Mouse (Mus musculus) hindbrain, embryonic 16.5 days (tissue): ENCODE measurements around the gene Frat2. TPM values are rescaled to one million over a fixed set of nuclear protein-coding genes. Genes with fewer than 3 reads are reported as not detected.
A peak's percentile ranks its signal among the peaks of the same experiment; 100 is the strongest.

ENCODE experiments used
- ATAC-seq: fragments of 200-750 bp; cut with Nextera tagmentation; 2 replicates; pipeline ENCODE4 v1.8.0; 2017; ENCODE audit warnings: moderate TSS enrichment, moderate library complexity
- H3K27ac ChIP-seq: fragments of 300-500 bp; sonication (generic); 2 replicates; pipeline ENCODE4 v1.5.1; 2014; ENCODE audit warnings: low read depth, mild to moderate bottlenecking, control low read depth, low read length, moderate library complexity
- H3K27me3 ChIP-seq: fragments of 300-500 bp; sonication (generic); replicated peaks from 2 replicates; pipeline ENCODE4 v1.6.1; 2014; ENCODE audit warnings: low read length; ENCODE audit not compliant: control insufficient read depth, insufficient read depth
- H3K36me3 ChIP-seq: fragments of 300-500 bp; sonication (generic); 2 replicates; pipeline ENCODE4 v1.6.1; 2014; ENCODE audit warnings: mild to moderate bottlenecking, low read length, moderate library complexity, mixed read lengths; ENCODE audit not compliant: control insufficient read depth, insufficient read depth
- H3K4me1 ChIP-seq: fragments of 300-500 bp; sonication (generic); 2 replicates; pipeline ENCODE4 v1.6.1; 2014; ENCODE audit warnings: low read depth, low read length; ENCODE audit not compliant: control insufficient read depth, insufficient read depth
- H3K4me2 ChIP-seq: fragments of 300-500 bp; sonication (generic); 2 replicates; pipeline ENCODE4 v1.6.1; 2014; ENCODE audit warnings: mild to moderate bottlenecking, low read length, control low read depth, moderate library complexity
- H3K4me3 ChIP-seq: fragments of 300-500 bp; sonication (generic); 2 replicates; pipeline ENCODE4 v1.5.1; 2014; ENCODE audit warnings: mild to moderate bottlenecking, low read length, control low read depth, moderate library complexity
- H3K9ac ChIP-seq: fragments of 300-500 bp; sonication (generic); 2 replicates; pipeline ENCODE4 v1.6.1; 2014; ENCODE audit warnings: low read depth, mild to moderate bottlenecking, control low read depth, low read length, moderate library complexity
- H3K9me3 ChIP-seq: fragments of 300-500 bp; sonication (generic); 2 replicates; pipeline ENCODE4 v1.6.1; 2014; ENCODE audit warnings: mild to moderate bottlenecking, low read length, moderate library complexity; ENCODE audit not compliant: control insufficient read depth
- WGBS: fragments of 180-500 bp; shearing (Covaris S2); extraction: QIAGEN DNeasy Blood & Tissue Kit; methylation state at CpG from one replicate; pipeline ENCODE4 v1.1.7; 2014; 5-methylcytosine and 5-hydroxymethylcytosine counted together
- polyA plus RNA-seq: library from polyadenylated mRNA; unstranded; fragments of >200 nt; fragmentation: Nextera tagmentation; extraction: Ambion mirVana; gene quantifications from 2 replicates; pipeline ENCODE4 v1.2.1, GENCODE M21; 2015

The Frat2 gene
- polyA plus RNA-seq, 1 experiment from 2014 or later, result 4.3 TPM

- peaks cover 21% of the 10 kb centered on the region for H3K4me1 ChIP-seq
- H3K27me3 ChIP-seq, result no peaks in the 10 kb centered on the region
- peak; percentile 4 for ATAC-seq
- H3K4me2 ChIP-seq, result peak overlapping the region; percentile 70
- H3K36me3 ChIP-seq, result no peaks in the 10 kb centered on the region
- peak overlapping the region; percentile 78 for H3K9ac ChIP-seq
- H3K27ac ChIP-seq, result peak overlapping the region; percentile 93
- no peaks in the 10 kb centered on the region for H3K9me3 ChIP-seq
- peak overlapping the region; percentile 87 for H3K4me3 ChIP-seq
- WGBS, result 0% methylated on average over 39 of the region's 64 CpGs
Measured at GRCm38 (mm10) chr19:41847091-41847581, 796 bp downstream of the Frat2 start.

GRCm38 (mm10) chr19:41846366-41847090 is 1.4 kb downstream of the Frat2 start:
- peak overlapping the region; percentile 78 for H3K9ac ChIP-seq
- no peaks in the 10 kb centered on the region for H3K9me3 ChIP-seq
- peak overlapping the region; percentile 70 for H3K4me2 ChIP-seq
- peak overlapping the region; percentile 93; the same call in 1 of the 2 replicates for H3K27ac ChIP-seq
- no peaks in the 10 kb centered on the region for H3K36me3 ChIP-seq
- peak overlapping the region; percentile 87 for H3K4me3 ChIP-seq
- no peaks in the 10 kb centered on the region for H3K27me3 ChIP-seq
- peaks cover 21% of the 10 kb centered on the region for H3K4me1 ChIP-seq
- no peak for ATAC-seq
- 7% methylated on average over 21 of the region's 21 CpGs for WGBS

- Histone ChIP-seq H3K27ac (no peak overlapping the region), H3K27me3 (no peaks in the 10 kb centered on the region), H3K4me3 (no peak overlapping the region), H3K9ac (no peak overlapping the region), H3K36me3 (no peaks in the 10 kb centered on the region), H3K4me1 (peaks cover 12% of the 10 kb centered on the region), H3K9me3 (no peaks in the 10 kb centered on the region), H3K4me2 (no peak overlapping the region)
- 89% methylated on average over 6 of the region's 6 CpGs for WGBS
- no peak for ATAC-seq
Measured at GRCm38 (mm10) chr19:41844345-41844744, 3.6 kb downstream of the Frat2 start.

GRCm38 (mm10) chr19:41842706-41843105 is 5.2 kb downstream of the Frat2 start:
- Histone ChIP-seq H3K4me2 (no peak overlapping the region), H3K4me1 (peaks cover 12% of the 10 kb centered on the region), H3K27ac (no peak overlapping the region), H3K9me3 (no peaks in the 10 kb centered on the region), H3K36me3 (no peaks in the 10 kb centered on the region), H3K9ac (no peak overlapping the region), H3K4me3 (no peak overlapping the region), H3K27me3 (no peaks in the 10 kb centered on the region)
- ATAC-seq, result no peak
- WGBS, result 89% methylated on average over 4 of the region's 4 CpGs

GRCm38 (mm10) chr19:41842196-41842595 is 5.7 kb downstream of the Frat2 start:
- WGBS, result 82% methylated on average over 4 of the region's 4 CpGs
- no peaks in the 10 kb centered on the region for H3K27me3 ChIP-seq
- H3K36me3 ChIP-seq, result no peaks in the 10 kb centered on the region
- no peak overlapping the region for H3K4me2 ChIP-seq
- H3K4me3 ChIP-seq, result no peak overlapping the region
- ATAC-seq, result no peak
- H3K9me3 ChIP-seq, result no peaks in the 10 kb centered on the region
- H3K27ac ChIP-seq, result no peak overlapping the region
- H3K4me1 ChIP-seq, result peaks cover 12% of the 10 kb centered on the region
- H3K9ac ChIP-seq, result no peak overlapping the region

DNA sequence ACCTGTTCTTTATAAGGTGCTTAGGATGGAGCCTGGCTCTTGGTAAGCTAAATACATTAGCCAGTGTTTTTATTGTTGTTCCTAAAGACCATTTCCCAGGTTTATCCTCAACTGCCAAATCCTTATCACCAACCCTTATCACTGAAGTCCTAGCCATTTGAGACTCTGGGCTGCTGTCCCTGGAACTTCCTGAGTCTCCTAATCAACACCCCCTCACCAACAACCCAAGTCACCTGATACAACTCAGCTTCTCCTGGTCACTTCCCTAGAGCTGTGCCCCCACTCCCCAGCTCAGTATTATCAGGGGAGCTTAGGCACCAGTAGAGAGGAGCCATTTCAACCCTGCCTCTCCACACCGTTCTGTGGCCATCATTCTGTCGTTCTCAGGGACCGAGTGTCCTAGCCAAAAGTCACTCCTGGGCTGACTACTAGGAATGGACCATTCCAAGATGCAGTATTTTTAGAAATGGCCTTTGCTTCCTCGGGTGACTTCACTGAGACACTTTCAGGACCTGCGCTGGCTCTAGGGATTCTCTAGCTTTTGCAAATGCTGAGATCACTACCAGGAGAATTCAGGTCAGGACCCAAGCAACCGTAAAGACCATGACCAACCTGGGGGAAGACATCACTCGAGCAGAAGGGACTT is 6.7 kb downstream of the Frat2 start:
- WGBS, result 85% methylated on average over 7 of the region's 7 CpGs

DNA sequence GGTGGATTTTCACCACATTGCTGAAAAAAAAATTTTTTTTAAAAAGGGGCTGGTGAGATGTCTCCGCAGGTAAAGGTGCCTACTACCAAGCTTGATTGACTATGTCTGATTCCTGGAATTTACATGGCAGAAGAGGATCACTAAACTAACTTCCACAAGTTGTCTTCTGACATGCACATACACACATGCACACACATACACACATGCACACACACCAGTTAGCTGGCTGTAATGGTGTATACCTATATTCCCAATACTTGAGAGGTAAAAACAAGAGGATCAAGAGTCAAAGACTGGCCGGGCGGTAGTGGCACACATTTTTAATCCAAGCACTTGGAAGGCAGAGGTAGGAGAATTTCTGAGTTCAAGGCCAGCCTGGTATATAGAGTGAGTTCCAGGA is 8.2 kb downstream of the Frat2 start:
- Histone ChIP-seq H3K36me3 (no peaks in the 10 kb centered on the region), H3K9ac (no peak overlapping the region), H3K4me2 (no peak overlapping the region), H3K27ac (no peak overlapping the region), H3K4me1 (peaks cover 9% of the 10 kb centered on the region), H3K4me3 (no peak overlapping the region), H3K27me3 (no peaks in the 10 kb centered on the region), H3K9me3 (no peaks in the 10 kb centered on the region)
- ATAC-seq, result no peak
- WGBS, result 99% methylated on average over 3 of the region's 3 CpGs

More for the DNA sequence above, 6.7 kb downstream of the Frat2 start:
- Histone ChIP-seq H3K4me3 (no peak overlapping the region), H3K27me3 (no peaks in the 10 kb centered on the region), H3K4me2 (no peak overlapping the region), H3K9me3 (no peaks in the 10 kb centered on the region), H3K36me3 (no peaks in the 10 kb centered on the region), H3K27ac (no peak overlapping the region), H3K4me1 (peaks cover 5% of the 10 kb centered on the region), H3K9ac (no peak overlapping the region)
- ATAC-seq, result no peak

DNA sequence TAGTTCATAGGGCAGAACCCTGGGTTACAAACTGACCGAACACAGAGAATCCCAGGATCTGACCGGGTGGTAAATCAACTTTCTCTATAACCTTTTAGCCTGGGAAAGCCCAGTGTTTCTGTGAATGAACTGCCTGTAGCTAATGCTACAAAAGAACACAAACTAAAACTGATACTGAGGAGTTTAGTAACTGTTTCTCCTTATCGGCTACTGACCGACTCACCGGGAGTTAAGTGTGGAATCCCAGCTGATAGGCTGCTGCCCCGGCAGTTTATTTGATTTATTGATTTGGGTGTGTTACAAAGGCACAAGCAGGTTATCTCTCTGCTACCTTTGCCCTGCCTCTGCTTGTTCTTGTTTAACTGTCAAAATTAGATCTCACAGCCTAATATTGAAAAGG is 9.1 kb downstream of the Frat2 start:
- ATAC-seq, result no peak
- H3K9me3 ChIP-seq, result no peaks in the 10 kb centered on the region
- H3K4me1 ChIP-seq, result peaks cover 9% of the 10 kb centered on the region
- 75% methylated on average over 6 of the region's 6 CpGs for WGBS
- H3K27me3 ChIP-seq, result no peaks in the 10 kb centered on the region
- H3K9ac ChIP-seq, result no peak overlapping the region
- no peaks in the 10 kb centered on the region for H3K36me3 ChIP-seq
- no peak overlapping the region for H3K27ac ChIP-seq
- no peak overlapping the region for H3K4me3 ChIP-seq
- H3K4me2 ChIP-seq, result no peak overlapping the region

DNA sequence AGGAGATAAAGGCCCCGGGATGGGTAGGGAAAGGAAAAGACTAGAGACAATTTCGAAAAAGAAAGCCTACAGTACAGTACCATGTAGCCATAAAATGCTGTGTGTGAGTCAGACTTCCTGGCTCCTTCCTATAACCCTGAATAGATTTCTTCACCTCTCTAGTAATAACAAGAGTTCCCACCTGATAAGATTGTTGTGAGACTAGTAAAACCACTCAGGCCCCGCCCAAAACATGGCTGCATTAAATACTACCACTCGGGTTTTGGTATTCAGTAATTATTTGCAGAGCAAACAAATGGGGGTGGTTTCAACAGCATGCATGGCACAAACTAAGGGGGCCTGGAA is 10.0 kb downstream of the Frat2 start:
- no peak for ATAC-seq
- Histone ChIP-seq H3K27ac (no peak overlapping the region), H3K4me1 (peaks cover 10% of the 10 kb centered on the region), H3K36me3 (no peaks in the 10 kb centered on the region), H3K4me3 (no peak overlapping the region), H3K4me2 (no peak overlapping the region), H3K27me3 (no peaks in the 10 kb centered on the region), H3K9ac (no peak overlapping the region), H3K9me3 (no peaks in the 10 kb centered on the region)
- WGBS, result 71% methylated on average over 4 of the region's 4 CpGs
